Mouse (Mus musculus): ENCODE measurements at regions not wholly inside any gene's neighbourhood (a gene's known extent, or its start where the extent isn't known, plus 50 kb on each side); places are given as distances from the start of the nearest gene placed in this dataset.

GRCm38 (mm10) chr11:65535726-65536442, 252.2 kb downstream of the Map2k4 start:
- no peak for TF ChIP-seq CTCF (IDR thresholded peaks at IDR 0.05; ENCODE audit: low read depth)
- no peak for TF ChIP-seq EP300 (IDR thresholded peaks at IDR 0.05; ENCODE audit: low read depth)
